Mouse (Mus musculus): ENCODE results near the gene Fads1.

DNA sequence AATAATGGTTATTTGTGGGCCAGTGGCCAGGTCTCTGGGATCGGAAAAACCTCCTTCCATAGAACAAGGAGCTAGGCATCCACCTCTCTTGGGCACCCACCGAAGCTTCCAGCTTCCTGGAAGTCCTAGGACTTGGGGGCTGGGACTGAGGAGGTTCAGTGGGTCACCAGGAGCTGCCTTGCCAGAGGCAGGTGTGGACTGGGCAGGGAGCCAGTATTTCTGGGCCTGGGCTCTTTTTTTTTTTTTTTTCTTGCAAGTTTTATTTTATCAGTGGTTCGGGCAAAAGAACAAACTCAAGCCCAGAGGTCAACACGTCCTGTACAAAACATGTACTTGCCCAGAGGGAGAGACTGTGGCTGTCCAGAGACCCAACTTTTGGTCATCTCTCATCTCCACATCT is 43.1 kb downstream of the Fads1 start:
- TF ChIP-seq CTCF (IDR thresholded peaks at IDR 0.05; ENCODE audit: borderline replicate concordance, insufficient read depth, low read depth, low read length) (no peak), POLR2A (IDR thresholded peaks at IDR 0.05; ENCODE audit: borderline replicate concordance, insufficient read depth, low read length) (no peak)

All from cerebellum, adult 2 months (tissue).